Mouse (Mus musculus) kidney, adult 11 months (tissue): Measurements from ENCODE around the gene Hhat.

Experiments used
- DNase-seq: peaks from one replicate; pipeline ENCODE4 v3.0.0; 2022

Hhat gene

DNA sequence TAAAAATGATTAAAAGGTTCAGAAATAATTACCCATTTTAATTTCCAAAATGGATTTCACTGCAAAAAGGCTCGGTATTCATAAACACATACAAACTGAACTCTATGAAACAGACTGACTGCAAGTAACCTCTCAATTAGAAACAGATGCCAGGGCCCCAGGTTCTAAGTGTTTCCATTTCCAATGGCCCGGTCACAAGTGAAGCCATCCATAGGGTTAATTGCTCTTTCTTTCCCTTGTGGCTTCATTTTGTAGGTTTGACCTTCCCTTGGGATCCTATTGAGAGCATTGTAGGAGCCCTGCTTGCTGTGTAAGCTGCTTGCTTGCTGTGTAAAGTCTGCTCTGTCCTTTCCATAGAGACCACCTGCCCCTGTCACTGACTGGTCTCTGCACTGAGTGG, 123.7 kb downstream of the Hhat start:
- DNase-seq = no peak

DNA sequence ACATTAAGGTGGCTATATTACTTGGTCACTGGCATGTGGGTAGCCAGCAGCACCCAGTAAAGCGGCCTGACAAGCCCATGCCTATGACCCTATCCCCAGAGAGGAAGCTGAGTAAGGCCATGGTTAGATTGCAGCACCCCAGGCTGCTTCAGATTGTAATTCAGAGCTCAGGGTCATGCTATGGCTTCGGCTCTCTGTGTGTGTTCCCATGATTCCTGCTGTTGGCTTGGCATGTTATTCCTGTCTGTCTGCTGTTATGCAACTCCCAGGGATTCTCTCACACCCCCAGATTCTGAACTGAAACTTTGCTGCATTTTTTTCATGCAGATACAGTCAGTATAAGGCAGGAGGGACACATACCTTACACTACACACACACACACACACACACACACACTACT, 128.9 kb downstream of the Hhat start:
- DNase-seq = no peak

GRCm38 (mm10) chr1:192639175-192639574, 131.8 kb downstream of the Hhat start:
- no peak for DNase-seq

DNA sequence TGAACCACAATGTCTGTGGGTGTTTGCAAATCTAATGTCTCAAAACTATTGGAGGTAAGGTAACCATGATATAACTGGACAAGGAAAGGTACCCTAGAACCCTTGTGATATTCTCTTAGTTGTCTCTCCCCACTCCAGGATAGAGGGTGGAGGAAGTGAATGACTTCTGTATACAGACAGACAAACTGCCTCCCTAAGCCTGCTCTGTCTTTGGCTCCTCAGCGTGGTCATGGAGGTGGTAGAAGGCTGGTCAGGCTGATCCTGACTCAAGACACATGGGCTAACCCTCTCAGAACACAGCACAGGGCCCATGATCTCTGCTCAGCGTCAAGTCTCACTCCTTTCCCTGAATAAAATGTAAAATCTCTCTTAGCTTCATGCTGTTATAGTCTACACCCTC, 149.2 kb downstream of the Hhat start:
- no peak for DNase-seq

DNA sequence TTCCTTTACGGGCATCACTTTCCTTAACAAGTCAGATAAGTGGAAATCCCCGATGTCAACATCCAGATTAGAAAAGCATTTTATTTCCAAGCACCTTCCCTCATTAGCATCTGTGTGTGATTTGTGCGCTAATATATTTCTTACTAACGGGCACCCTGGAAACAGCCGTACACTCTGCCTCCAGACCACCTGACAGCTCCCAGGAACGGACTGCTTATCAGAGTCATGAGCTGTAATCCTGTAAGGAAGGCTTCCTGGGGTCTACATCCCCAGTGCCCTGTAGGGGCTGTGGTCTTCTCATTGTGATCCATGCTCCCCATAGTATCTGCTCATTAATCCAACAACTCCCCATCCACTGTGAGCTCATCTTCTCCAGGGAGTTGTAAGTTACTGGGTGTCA, 157.8 kb downstream of the Hhat start:
- DNase-seq = no peak

DNA sequence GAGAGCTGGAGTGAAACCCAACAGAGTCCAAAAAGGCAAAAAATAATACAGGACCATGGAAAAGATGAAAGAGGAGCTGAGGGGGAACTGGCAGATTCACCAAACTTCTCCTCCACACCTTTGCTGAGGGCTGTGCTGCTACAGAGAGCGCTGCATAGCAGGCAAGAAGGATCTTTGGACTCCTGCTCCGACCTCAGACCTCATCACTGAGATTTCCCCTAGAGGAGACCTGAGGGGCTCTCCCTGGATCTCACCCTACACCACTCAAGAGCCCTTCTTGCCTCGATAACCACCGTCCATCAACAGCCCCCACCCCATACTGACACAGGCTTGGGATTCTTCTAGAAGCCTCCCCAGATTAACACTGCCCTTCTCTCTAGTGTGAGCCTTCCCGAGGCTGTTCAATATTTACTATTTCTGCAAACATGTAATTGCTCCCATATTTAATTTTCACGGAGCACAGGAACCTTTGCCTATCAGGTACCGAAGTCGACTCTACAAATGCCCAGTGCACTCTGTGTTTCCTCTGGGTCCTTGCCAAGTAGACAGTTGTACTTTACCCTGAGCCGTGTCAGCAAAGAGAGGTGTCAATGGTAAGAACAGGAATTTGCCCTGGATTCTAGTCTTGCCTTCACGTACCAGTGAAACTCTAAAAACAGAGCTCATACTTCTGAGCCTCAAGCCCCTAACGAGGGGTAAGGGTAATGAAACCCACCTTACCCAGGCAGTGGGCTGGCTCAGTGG, 158.9 kb downstream of the Hhat start:
- peak; percentile 75 for DNase-seq

DNA sequence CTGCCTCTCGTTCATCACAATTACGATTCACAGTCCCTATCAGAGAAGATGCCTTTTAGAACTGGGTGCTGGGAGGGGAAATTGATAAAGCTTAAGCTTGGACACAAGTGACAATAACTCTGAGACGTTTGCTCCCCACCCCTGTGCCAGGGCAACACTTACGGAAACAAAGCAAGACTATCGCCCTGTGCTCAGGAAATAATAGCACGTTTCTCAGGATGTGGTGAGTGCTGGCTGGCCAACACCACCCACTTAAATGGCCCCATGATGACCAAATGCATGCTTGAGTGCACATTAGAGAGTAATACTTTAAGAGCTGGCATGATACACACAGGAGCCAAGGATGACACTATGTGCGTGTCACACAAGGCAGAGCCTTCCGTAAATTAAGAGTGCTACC, 164.1 kb downstream of the Hhat start:
- no peak for DNase-seq

GRCm38 (mm10) chr1:192604413-192604812, 166.6 kb downstream of the Hhat start:
- DNase-seq = no peak

GRCm38 (mm10) chr1:192603556-192603955, 167.5 kb downstream of the Hhat start:
- peak; percentile 13 for DNase-seq

DNA sequence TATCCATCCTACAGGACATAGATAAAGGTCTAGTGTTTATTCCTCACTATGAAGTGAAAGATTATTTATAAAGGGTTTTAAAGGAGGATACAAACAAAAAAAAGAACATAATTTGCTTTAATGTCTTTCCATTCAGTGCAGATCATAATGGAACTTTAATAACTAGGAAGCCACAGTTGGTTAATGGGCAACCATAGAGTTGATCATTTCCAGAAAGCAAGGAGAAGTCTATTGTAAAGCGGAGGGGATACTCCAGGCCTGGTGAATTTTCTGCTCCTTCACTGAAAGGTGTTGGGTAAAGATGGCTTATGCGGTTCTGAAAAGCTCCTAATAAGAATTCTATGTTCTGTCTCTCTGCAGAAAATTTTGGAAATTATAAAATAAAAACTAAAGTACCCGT, 169.8 kb downstream of the Hhat start:
- DNase-seq = no peak

GRCm38 (mm10) chr1:192599746-192600145, 171.3 kb downstream of the Hhat start:
- no peak for DNase-seq

- DNase-seq = peak; percentile 49
Observed at GRCm38 (mm10) chr1:192598380-192598779, 172.6 kb downstream of the Hhat start.

DNA sequence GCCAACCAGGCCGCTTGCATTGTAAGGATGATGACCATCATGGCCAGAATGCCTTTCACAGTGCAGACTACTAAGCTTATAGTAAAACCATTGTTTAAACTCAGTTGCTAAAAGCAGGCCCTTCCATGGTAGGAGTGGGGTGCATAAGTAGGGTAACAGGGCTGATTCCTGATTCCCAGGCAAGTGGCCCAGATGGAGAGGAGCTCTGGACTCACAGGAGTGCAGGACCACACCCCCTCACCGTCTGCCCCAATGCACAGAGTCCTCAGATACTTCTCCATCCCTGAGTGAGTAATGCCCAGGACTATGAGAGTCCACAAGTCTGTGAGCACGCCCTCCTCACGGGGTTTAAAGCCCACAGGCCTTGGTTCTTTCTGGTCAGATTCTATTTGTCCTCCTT, 175.6 kb downstream of the Hhat start:
- DNase-seq = no peak

DNA sequence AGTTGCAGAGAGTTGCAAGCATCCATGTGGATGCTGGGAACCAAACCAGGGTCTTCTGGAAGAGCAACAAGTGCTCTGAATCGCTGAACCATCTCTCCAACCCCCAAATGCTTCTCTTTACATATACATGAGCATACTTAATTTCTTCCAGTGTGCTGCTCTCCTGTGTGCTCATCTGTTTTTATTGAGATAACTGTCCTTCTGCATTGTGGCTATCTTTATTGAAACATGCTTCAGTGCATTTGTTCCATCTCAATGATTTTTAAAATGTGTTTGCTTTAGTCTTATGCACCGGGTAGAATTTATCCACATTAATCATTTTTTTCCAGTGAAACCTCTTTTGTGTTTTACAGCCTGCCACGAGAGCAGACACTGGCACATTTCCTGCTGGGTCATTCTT, 177.5 kb downstream of the Hhat start:
- DNase-seq = no peak

GRCm38 (mm10) chr1:192587451-192587850, 183.6 kb downstream of the Hhat start:
- DNase-seq = no peak

DNA sequence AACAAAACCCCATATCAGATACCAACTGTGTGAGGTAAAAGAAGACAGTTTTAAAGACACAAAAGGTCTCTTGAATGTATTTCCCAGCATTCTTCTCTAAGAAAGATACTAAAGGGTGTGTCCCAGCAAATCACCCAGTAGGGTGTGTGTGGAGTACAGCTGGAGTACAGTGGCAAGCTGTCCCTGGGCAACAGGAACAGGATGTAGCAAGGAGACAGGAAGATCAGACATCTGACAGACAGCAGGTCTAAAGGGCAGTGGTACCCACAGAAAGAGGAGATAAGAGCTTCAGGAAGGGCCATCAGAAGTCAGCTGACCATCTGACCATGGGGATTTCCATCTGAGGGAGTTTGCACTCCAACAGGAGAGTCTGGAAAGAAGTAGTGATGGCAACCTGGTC, 185.7 kb downstream of the Hhat start:
- DNase-seq = no peak

- DNase-seq = no peak
Observed at GRCm38 (mm10) chr1:192582921-192583320, 188.1 kb downstream of the Hhat start.

- no peak for DNase-seq
Observed at GRCm38 (mm10) chr1:192564691-192565090, 206.3 kb downstream of the Hhat start.

DNA sequence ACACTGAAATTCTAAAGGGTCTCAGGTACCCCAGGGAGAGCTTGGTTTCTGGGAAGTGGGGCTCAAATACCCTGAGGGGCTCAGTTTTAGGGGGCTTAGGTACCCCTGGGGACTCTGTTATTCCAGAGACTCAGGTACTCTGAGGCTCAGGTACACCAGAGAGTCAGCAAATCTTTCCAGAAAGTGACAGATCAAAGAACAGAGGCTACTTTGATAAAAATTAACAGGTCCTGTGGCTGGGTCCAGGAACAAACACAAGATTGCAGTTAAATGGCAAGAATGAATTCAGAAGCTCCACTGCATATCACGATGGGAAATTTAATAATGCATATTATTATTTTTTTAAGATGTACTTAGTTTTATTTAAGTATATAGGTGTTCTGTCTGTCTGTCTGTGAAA, 211.7 kb downstream of the Hhat start:
- peak; percentile 25 for DNase-seq

DNA sequence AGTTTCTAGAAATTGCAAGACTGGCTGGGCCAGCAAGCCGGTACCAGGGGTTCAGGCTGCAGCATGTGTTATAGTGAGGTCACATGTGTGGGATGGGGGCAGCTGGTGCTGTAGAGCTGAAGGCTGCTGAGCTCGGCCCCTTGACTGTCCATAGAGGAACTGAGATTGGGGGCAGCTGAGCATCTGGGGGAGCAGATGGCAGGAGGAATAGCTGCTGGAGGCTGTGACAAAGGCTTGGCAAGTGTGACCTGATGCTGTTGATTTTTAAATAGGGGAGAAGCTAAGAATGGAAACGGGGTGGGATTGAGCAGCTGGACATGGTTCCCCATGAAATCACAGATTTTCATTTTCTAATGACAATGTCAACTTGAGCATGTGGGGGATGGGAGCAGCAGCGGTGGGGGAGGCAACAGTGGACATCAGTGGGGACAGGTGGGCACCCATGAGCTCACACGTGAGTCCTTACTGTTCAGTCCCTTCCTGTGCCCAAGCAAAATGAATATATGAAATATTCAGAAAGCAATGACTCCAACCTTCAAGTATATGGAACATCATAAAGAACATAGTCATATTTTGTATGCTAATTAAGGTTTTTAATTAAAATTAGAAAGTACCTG, 212.9 kb downstream of the Hhat start:
- no peak for DNase-seq

DNA sequence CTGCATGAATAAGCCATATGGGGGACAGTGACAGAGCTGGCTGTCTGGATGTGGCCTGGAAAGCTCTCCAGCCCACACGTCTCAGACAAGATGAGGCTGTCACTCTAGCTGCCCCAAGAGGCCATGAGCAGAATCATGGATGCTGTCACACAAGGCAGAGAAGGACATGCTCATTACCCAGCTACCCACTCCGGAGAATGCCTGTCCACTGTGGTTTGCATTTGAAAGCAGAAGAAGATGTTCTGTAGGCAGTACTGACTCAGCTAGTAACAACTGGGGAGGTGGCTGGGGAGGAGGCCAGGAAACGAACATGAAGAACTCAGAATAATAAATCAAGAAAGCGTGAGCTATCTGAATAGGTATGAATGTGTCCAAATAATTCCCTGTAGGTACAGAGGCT, 215.5 kb downstream of the Hhat start:
- no peak for DNase-seq

DNA sequence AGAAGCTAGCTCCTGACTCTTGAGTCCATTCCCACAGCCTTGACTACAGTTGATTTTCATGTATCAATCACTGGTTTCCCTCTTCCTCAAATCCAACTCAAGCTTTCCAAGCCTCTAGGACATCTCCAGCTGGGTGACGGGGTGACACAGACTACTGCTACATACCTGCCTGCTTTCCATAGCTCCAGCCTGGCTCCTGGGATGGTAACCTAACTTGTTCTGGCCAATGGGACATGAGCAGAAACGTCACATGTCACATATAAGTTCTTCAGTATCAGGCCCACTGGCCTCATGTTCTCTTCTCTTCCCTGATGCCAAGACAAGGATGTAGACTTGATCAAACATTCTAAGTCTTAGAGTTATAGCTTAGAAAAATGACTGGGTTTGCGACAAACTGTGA, 220.5 kb downstream of the Hhat start:
- DNase-seq = no peak

DNA sequence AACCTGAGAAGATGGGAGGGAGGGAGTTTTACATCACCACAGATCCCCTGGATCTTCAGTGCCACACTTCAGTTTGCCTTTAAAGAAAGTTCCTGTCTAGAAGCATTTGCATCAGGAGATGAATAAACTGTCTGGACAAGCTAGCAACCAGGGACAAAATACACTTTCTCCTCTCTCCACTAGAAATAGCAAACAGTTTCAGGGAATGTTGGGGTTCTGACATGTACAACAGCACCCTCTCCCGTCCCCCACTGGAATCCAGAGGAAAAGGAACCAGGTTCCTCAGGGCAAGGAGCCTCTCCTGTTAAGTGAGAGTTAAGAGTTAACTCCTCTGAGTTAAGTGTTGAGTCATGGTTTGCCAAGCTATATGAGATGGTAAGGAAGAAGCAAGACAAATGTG, 224.2 kb downstream of the Hhat start:
- no peak for DNase-seq

DNA sequence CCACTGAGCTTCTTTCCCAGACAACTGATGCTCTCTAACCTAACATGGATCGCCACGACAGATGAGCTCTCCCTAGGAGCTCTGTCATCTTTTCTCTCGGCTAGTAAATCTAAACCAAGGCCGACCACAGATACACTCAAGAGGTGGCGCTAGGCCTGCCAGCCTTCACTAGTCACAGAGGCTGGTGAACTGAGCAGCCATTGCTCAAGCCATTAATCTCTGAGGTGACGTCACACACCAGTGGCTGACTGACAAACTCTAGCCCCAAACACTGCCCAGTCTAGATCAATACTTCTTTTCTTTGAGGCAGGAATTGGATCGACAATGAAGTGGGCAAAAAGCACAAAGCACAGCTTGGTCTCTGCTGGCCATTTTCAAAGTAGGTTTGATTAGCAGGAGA, 226.1 kb downstream of the Hhat start:
- no peak for DNase-seq

GRCm38 (mm10) chr1:192544091-192544490, 226.9 kb downstream of the Hhat start:
- DNase-seq = no peak
